Mouse (Mus musculus) G1E (cell line): ENCODE results near the gene Igfbp4.

ENCODE experiments used
- CTCF ChIP-seq: IDR thresholded peaks from 2 replicates; pipeline ENCODE4 v1.5.1; 2012; ENCODE audit warnings: low read depth, low read length, inconsistent platforms, mixed read lengths
- GATA1 ChIP-seq: IDR thresholded peaks from 2 replicates; pipeline ENCODE4 v1.6.1; 2012; ENCODE audit warnings: borderline replicate concordance, low read length, inconsistent platforms, mixed read lengths
- GATA2 ChIP-seq: IDR thresholded peaks from 2 replicates; pipeline ENCODE4 v1.6.1; 2012; ENCODE audit warnings: low read depth, low read length, inconsistent platforms, borderline replicate concordance
- POLR2AphosphoS5 ChIP-seq: IDR thresholded peaks from 2 replicates; pipeline ENCODE4 v1.6.1; 2012; ENCODE audit warnings: low read depth, low read length, inconsistent platforms; ENCODE audit not compliant: insufficient replicate concordance

DNA sequence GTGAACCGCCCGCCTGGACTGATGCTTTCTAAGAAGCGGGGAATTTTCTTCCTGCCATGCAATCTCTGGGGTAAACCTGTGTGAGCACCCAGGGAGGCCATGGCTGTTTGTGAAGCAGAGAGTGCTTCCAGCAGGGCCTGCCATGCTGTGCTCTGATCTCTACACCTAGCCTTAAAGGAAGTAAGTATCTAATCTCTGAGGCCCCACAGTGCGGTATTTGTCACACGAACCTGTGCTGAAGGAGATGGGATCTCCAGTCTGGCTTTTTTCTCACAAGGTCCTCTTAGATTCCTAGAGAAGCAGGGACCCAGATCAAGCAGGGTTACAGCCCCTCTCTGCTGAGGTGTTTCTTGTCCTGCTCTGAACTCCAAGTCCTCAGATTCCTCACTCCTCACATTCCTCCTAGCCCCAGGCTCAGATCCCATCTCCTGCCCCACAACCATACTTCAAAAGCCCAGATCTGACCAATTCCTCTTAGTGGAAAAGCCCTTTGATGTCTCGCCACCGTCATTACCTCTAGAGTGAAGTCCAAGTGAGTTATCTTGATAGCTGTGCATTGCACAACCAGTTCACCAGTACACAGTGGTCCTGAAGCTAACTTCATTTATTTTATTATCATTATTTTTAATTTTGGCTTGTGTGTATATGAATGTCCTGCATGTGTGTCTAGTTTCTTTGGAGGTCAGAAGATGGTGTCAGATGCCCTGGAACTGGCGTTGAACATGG, 22.5 kb downstream of the Igfbp4 start:
- TF ChIP-seq CTCF = no peak
- no peak for TF ChIP-seq POLR2AphosphoS5
- no peak for TF ChIP-seq GATA1
- TF ChIP-seq GATA2 = no peak
